Mouse (Mus musculus) limb, embryonic 15.5 days (tissue): ENCODE data around the gene Mtch1. TPM values are rescaled to one million over a fixed set of nuclear protein-coding genes. Genes with fewer than 3 reads are reported as not detected.
"Not testable (repeated sequence)": the region's sequence is repeated elsewhere in the genome, so short reads cannot be mapped to it uniquely, and the experiment has no call there.

ENCODE experiments used
- ATAC-seq: fragments of 200-750 bp; cut with Nextera tagmentation; 2 replicates; pipeline ENCODE4 v1.8.0; 2017; ENCODE audit warnings: low read depth, moderate TSS enrichment; ENCODE audit not compliant: insufficient number of reproducible peaks, low FRiP score, low TSS enrichment
- H3K27ac ChIP-seq: fragments of 300-500 bp; sonication (generic); 2 replicates; pipeline ENCODE4 v1.5.1; 2015; ENCODE audit warnings: moderate library complexity, mild to moderate bottlenecking, inconsistent platforms
- H3K27me3 ChIP-seq: fragments of 300-500 bp; sonication (generic); 2 replicates; pipeline ENCODE4 v1.6.1; 2015; ENCODE audit warnings: inconsistent platforms
- H3K36me3 ChIP-seq: fragments of 300-500 bp; sonication (generic); 2 replicates; pipeline ENCODE4 v1.6.1; 2015; ENCODE audit warnings: inconsistent platforms
- H3K4me1 ChIP-seq: fragments of 300-500 bp; sonication (generic); 2 replicates; pipeline ENCODE4 v1.6.1; 2015; ENCODE audit warnings: inconsistent platforms
- H3K4me2 ChIP-seq: fragments of 300-500 bp; sonication (generic); 2 replicates; pipeline ENCODE4 v1.6.1; 2015; ENCODE audit warnings: mild to moderate bottlenecking, inconsistent platforms
- H3K4me3 ChIP-seq: fragments of 300-500 bp; sonication (generic); 2 replicates; pipeline ENCODE4 v1.5.1; 2015; ENCODE audit warnings: mild to moderate bottlenecking, inconsistent platforms
- H3K9ac ChIP-seq: fragments of 300-500 bp; sonication (generic); 2 replicates; pipeline ENCODE4 v1.6.1; 2015; ENCODE audit warnings: inconsistent platforms
- H3K9me3 ChIP-seq: fragments of 300-500 bp; sonication (generic); 2 replicates; pipeline ENCODE4 v1.6.1; 2016; ENCODE audit warnings: inconsistent platforms
- WGBS: fragments of 180-500 bp; shearing (Covaris S2); methylation state at CpG from one replicate; pipeline ENCODE4 v1.1.7; 2015; 5-methylcytosine and 5-hydroxymethylcytosine counted together
- polyA plus RNA-seq: library from polyadenylated mRNA; unstranded; fragments of >200 nt; fragmentation: Nextera tagmentation; extraction: Ambion mirVana; gene quantifications from 2 replicates; pipeline ENCODE4 v1.2.1, GENCODE M21; 2015

The Mtch1 gene
- 267 and 334 TPM in 2 replicates for polyA plus RNA-seq

DNA sequence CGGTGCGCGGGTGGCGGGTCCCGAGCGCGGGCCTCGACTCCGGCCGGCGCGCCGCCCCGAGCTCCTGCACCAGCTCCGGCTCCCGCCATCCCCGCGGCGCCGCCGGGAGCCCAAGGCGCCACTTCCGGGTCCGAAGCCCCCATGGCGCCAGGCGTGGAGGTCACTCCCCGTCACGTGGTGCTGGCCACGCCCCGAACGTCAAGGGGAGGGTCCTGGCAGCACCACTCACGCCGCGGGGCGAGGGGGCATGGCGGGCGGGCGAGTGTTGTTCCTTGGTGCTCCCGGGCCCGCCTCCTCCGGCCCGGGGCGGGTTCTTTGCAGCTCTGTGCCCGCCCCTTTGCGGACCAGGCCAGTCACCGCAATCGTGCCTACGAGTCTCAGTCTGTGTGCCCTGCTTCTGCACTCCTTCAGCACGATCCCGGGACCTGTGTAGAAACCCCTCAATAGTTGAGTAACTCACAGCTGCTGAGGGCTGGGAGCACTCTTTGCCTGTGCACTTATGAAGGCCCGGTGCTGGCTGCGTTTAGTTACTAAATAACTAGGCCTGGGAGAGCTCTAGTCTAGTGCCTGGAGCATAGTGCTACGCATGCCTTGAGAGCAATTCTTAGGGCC, at the start of gene Mtch1:
Mtch1 (minus strand) TSS at position 290 of the 612 bp plus-strand sequence.
- under 1% methylated on average over 52 of the region's 53 CpGs for WGBS
- Histone ChIP-seq H3K9me3 (no peaks in the 10 kb centered on the region), H3K4me1 (peaks cover 32% of the 10 kb centered on the region), H3K27me3 (no peaks in the 10 kb centered on the region), H3K36me3 (peaks cover 21% of the 10 kb centered on the region), H3K4me2 (peak within 1 kb of the TSS; percentile 69), H3K4me3 (peak within 1 kb of the TSS; percentile 96), H3K9ac (peak within 1 kb of the TSS; percentile 90), H3K27ac (peak within 1 kb of the TSS; percentile 90)
- ATAC-seq = peak; percentile 94

DNA sequence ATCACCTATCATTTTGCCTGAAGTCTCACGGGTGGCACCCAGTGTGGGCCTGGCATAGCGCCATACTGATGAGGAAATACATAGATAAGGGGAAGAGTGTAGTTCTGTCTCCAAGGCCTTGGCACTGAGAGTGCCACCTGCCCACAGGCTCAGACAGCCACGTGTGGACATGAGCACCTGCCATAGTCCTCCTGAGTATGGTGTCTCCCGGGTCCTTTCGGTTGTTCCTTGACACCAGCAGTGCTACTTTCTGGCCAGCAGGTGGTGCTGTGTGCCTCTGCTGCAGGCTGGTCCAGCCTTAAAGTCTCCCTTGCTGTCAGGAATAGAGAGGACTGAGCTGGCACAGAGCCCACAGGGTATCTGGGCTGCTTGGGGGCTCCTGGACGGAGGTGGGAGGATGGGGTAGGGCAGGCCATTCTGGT, 49.1 kb upstream of the Mtch1 start:
- 0 out of 2 replicates have a peak, but pooled peaks have one; percentile 3 for ATAC-seq
- no peaks in the 10 kb centered on the region for H3K36me3 ChIP-seq
- no peak overlapping the region for H3K9ac ChIP-seq
- no peak overlapping the region for H3K4me3 ChIP-seq
- WGBS = 17% methylated on average over 6 of the region's 6 CpGs
- no peaks in the 10 kb centered on the region for H3K9me3 ChIP-seq
- H3K4me1 ChIP-seq = peaks cover 36% of the 10 kb centered on the region
- H3K27ac ChIP-seq = peak overlapping the region; percentile 80; the same call in 1 of the 2 replicates
- no peaks in the 10 kb centered on the region for H3K27me3 ChIP-seq
- H3K4me2 ChIP-seq = 0 out of 2 replicates have a peak overlapping the region, but pooled peaks have one; percentile 17

DNA sequence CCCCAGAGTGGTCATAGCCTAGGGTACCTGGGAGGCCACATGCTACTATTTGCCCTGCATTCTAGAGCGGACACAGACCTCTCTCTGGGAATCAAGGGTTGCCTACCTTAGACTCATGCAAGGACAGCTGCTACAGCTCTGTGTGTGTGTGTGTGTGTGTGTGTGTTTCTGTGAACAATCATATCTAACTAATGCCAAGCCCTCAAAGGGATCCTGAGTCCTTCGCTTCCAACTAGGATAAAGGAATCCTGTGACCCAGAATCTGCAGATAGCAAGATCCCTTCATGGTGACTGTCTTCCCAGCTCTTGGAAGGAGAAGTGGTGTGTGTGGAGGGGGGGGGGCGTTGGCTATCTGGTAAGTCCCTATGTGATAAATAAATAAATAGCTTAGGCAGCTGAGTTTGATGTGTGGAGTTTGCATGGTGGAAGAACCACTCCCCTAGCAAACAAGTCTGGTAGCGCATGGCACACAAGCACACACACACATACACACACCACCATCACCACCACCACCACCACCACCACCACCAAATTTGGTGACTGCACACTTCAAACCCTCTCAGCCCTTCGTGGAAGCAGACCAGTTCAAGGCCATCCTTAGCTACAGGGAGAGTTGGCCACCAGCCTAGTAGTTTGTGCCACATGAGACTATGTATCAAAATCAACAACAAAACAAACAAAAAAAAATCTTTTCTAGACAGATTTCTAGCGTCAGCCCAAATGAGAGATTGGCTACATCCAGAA, 48.5 kb upstream of the Mtch1 start:
- Histone ChIP-seq H3K4me3 (no peak overlapping the region), H3K36me3 (no peaks in the 10 kb centered on the region), H3K4me1 (peaks cover 36% of the 10 kb centered on the region), H3K27me3 (no peaks in the 10 kb centered on the region), H3K27ac (no peak overlapping the region), H3K9me3 (no peaks in the 10 kb centered on the region), H3K4me2 (no peak overlapping the region), H3K9ac (no peak overlapping the region)
- ATAC-seq = no peak
- WGBS = 57% methylated on average over 6 of the region's 6 CpGs

DNA sequence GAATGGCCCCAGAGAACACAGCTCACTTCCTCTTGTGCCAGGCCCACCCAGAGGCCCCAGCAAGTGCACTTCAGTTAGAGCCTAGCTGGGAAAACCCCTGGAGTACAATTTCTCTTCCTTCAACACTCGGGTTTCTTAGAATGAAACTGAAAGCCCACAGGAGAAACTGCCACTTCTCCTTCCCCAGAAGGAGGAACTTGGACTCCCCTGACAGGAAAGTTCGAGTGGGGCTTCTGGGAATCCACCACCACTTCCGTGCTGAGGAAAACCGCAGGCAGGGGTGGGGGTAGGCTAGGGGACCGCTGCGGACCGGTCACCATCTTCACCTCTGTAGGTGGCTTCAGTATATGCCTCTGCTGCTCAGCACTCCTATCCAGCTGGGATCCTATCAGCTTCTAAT, 47.6 kb upstream of the Mtch1 start:
- H3K9ac ChIP-seq = no peak overlapping the region

DNA sequence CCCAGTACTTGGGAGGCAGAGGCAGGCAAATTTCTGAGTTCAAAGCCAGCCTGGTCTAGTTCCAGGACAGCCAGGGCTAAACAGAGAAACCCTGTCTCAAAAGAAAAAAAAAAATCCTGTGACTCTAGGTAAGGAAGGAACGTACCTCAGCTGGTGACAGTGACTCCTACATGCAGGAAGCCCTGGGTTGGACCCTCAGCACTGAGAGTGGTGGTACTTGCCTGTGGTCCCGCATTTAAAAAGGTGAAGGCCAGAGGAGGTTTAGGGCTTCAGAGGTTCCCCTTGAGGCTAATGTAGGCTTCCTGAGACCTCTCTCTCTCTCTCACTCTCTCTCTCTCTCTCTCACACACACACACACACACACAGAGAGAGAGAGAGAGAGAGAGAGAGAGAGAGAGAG, 47.0 kb upstream of the Mtch1 start:
- 73% methylated on average over 2 of the region's 2 CpGs for WGBS
- H3K27me3 ChIP-seq, ATAC-seq, H3K9ac ChIP-seq, H3K4me2 ChIP-seq, H3K4me3 ChIP-seq, H3K9me3 ChIP-seq, H3K27ac ChIP-seq, H3K36me3 ChIP-seq: not testable (repeated sequence)
- peaks cover 36% of the 10 kb centered on the region for H3K4me1 ChIP-seq

More for the DNA sequence above, 47.6 kb upstream of the Mtch1 start:
- Histone ChIP-seq H3K4me1 (peaks cover 36% of the 10 kb centered on the region), H3K9me3 (no peaks in the 10 kb centered on the region), H3K4me2 (no peak overlapping the region), H3K4me3 (no peak overlapping the region), H3K27me3 (no peaks in the 10 kb centered on the region), H3K27ac (no peak overlapping the region), H3K36me3 (no peaks in the 10 kb centered on the region)
- no peak for ATAC-seq
- WGBS = 58% methylated on average over 7 of the region's 7 CpGs

DNA sequence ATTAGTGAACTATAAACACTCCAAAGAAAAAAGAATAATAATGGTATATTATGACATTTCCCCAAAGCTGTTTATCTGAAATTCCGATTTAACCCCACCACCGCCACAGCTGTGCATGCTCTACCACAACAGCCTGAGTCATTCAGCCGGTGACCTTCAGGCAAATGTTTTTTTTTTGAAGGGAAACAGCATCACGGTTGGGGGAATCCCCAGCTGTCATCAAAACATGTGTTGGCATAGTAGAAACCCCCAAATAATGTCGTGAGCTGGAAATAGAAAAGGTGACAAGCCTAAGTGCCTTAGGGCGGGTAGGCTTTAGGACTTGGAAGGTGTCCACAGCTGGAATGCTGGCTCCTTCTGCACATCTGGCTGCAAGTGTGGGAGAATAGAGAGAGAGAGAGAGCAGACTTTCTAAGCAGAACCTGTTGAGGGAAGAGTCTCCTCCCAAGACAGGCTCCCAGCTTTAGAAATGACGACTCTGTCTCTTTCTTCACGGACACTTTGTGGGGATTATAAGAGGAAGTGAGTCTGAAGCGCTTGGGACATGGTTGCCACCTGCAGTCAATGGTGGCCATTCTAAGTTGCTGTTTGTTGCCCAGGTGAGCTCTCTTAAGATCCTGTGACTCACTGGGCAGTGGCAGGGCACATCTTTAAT, 46.5 kb upstream of the Mtch1 start:
- Histone ChIP-seq H3K27me3 (no peaks in the 10 kb centered on the region), H3K9ac (no peak overlapping the region), H3K9me3 (no peaks in the 10 kb centered on the region), H3K27ac (no peak overlapping the region), H3K4me3 (no peak overlapping the region), H3K36me3 (no peaks in the 10 kb centered on the region), H3K4me1 (peaks cover 34% of the 10 kb centered on the region), H3K4me2 (no peak overlapping the region)
- WGBS = 46% methylated on average over 9 of the region's 9 CpGs
- no peak for ATAC-seq

DNA sequence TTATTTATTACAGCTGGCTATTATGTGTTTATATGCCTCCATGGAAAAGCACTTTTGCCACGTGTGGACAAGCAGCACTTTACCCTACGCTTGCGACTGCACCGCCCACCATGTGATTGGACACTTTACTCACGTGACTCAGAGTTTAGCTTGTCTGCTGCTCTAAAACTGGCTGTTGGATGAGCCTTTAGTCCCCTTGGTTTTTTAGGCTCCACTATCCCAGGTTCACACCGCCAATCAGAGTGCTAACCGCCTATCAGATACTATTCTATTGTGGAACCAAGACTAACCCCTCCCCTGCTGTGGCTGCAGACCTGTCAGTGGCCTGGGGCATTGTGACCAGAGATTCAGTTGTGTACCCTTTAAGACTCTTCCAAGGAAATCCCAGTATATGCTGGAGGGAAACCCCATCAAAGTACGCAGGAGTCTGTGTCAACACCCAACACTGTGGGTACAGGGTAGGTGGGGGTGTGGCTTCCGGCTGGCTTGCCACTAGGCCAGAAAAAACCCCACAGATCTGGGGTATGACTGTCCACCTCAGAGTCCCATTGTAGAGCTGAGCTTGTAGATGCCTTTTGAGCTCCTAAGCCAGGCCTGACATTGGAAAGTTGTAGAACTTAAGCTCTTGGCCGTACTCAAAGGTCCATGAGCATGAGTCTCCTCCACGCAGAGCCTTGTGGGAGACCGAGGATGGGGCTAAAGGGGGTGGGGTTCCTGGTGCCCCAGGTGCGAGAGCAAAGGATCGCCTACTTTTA, 45.8 kb upstream of the Mtch1 start:
- Histone ChIP-seq H3K36me3 (no peaks in the 10 kb centered on the region), H3K4me2 (no peak overlapping the region), H3K27ac (no peak overlapping the region), H3K9me3 (no peaks in the 10 kb centered on the region), H3K27me3 (no peaks in the 10 kb centered on the region), H3K4me3 (no peak overlapping the region), H3K4me1 (peaks cover 33% of the 10 kb centered on the region), H3K9ac (no peak overlapping the region)
- no peak for ATAC-seq
- 67% methylated on average over 14 of the region's 14 CpGs for WGBS

DNA sequence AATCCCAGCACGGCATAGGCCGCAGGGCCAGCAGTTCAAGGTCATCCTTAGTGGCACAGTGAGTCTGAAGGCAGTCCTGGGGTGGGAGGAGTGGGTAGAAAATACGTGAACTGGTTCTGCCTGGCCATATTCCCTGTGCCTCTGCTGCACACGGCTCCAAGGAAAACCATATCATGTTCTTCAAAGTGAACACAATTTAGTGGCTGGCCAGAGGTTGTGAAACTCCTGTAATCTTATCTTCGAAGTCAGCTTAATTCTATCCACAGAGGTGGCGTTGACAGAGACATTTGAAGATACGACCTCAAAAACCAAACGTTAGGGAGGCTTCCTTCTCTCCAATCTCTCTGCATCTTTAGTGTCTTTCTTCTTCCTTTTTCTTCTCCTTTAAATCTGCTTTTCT, 43.5 kb upstream of the Mtch1 start:
- Histone ChIP-seq H3K9ac (no peak overlapping the region), H3K4me3 (no peak overlapping the region), H3K9me3 (no peaks in the 10 kb centered on the region), H3K36me3 (no peaks in the 10 kb centered on the region), H3K4me2 (no peak overlapping the region), H3K27me3 (no peaks in the 10 kb centered on the region), H3K27ac (no peak overlapping the region), H3K4me1 (peaks cover 12% of the 10 kb centered on the region; the same call in 1 of the 2 replicates)
- ATAC-seq = no peak
- WGBS = 76% methylated on average over 8 of the region's 8 CpGs

DNA sequence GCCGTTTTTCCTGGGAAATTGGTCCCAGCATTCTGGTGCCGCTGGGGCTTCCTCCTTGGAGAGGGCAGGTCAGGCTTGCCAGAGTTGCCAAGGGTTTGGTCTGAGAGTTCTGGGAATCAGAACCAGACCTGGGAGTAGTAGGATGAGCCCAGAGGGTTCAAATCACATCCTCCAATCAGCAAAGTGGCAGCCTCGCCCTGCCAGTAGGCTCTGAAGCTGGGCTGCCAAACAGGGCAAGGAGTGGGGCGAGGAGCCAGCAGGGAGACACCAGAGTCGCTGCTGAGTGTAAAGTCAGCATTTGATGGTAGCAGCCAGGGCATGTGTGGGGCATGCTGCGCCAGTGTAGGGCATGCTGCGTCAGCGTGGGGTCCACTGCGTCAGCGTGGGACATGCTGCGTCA, 41.2 kb upstream of the Mtch1 start:
- Histone ChIP-seq H3K4me2 (no peak overlapping the region), H3K27me3 (no peaks in the 10 kb centered on the region), H3K4me3 (no peak overlapping the region), H3K36me3 (no peaks in the 10 kb centered on the region), H3K27ac (no peak overlapping the region), H3K9ac (no peak overlapping the region), H3K4me1 (0 out of 2 replicates have a peak, but pooled peaks cover 3% of the 10 kb centered on the region), H3K9me3 (no peaks in the 10 kb centered on the region)
- ATAC-seq = no peak
- 77% methylated on average over 11 of the region's 11 CpGs for WGBS

DNA sequence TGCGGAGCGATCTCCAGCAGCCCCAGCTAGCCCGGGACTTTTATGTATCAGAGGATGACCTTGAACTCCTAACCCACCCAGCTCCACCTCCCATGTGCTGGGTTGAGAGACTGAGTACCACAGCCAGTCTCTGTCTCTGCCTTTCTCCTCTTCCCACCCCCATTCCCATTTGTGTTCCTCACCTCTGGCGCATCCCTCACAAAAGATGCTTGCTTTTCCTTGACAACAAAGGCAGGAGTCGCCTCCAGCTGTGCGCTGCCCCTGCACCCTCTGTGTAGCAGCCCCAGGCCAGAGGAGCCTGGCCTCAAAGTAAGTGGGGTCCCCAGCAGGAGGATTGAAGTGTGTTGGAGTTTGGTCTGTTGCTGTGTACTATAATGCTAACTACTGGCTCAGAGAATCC, 38.0 kb upstream of the Mtch1 start:
- Histone ChIP-seq H3K9ac (no peak overlapping the region), H3K36me3 (no peaks in the 10 kb centered on the region), H3K9me3 (no peaks in the 10 kb centered on the region), H3K4me3 (no peak overlapping the region), H3K27me3 (no peaks in the 10 kb centered on the region), H3K4me2 (no peak overlapping the region), H3K4me1 (0 out of 2 replicates have a peak, but pooled peaks cover 3% of the 10 kb centered on the region), H3K27ac (no peak overlapping the region)
- 61% methylated on average over 6 of the region's 6 CpGs for WGBS
- ATAC-seq = no peak

DNA sequence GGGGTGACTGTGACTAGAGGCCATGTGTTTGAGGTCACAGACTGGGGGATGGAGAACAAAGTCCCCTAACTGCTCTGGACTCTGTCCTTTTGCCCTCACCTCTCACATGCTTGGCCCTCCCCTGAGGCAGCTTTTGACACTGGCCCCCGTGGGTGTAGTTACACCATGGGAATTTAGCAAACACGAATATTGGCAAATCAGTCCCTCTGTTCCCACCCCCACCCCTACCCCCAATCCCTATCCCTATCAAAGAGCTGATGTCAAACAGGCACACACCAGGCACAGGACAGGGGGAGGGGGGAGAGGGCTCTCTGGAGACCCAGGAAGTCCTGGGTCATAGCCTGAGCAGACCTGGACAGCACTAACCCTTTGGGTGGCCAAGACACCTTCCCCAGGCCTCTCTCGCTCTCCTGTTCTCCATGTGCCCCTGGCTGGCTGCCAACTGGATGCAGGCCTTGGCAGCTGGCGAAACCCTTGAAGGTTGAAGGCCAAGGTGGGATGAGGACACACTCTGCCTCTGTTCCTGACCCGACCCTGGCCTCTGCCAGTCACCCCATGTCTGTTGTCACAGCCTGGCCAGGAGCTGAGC, 37.2 kb upstream of the Mtch1 start:
- H3K27me3 ChIP-seq = no peaks in the 10 kb centered on the region
- 43% methylated on average over 5 of the region's 5 CpGs for WGBS
- no peaks in the 10 kb centered on the region for H3K36me3 ChIP-seq
- no peak overlapping the region for H3K9ac ChIP-seq
- ATAC-seq = no peak
- no peak overlapping the region for H3K27ac ChIP-seq
- no peak overlapping the region for H3K4me3 ChIP-seq
- 0 out of 2 replicates have a peak, but pooled peaks cover 3% of the 10 kb centered on the region for H3K4me1 ChIP-seq
- H3K4me2 ChIP-seq = no peak overlapping the region
- H3K9me3 ChIP-seq = no peaks in the 10 kb centered on the region
